Mouse (Mus musculus): ENCODE results near the gene Ak1. TPM values are rescaled to one million over a fixed set of nuclear protein-coding genes. Genes with fewer than 3 reads are reported as not detected.

Ak1 gene
- polyA plus RNA-seq, 1 experiment from 2014 or later: 68.9 TPM

- ATAC-seq (ENCODE audit: low FRiP score): no peak
- Histone ChIP-seq H3K36me3 (no peaks in the 10 kb centered on the region), H3K27me3 (peaks cover 19% of the 10 kb centered on the region; the same call in 1 of the 2 replicates), H3K4me1 (replicated peaks) (peaks cover 28% of the 10 kb centered on the region), H3K9ac (no peak overlapping the region), H3K4me2 (no peak overlapping the region), H3K27ac (no peak overlapping the region), H3K4me3 (no peak overlapping the region), H3K9me3 (no peaks in the 10 kb centered on the region)
- 49% methylated on average over 10 of the region's 10 CpGs for WGBS
Observed at GRCm38 (mm10) chr2:32604631-32605030, 16.9 kb upstream of the Ak1 start.

GRCm38 (mm10) chr2:32606161-32607142 is 15.1 kb upstream of the Ak1 start:
- peak overlapping the region; percentile 85 for H3K9ac ChIP-seq
- H3K36me3 ChIP-seq: no peaks in the 10 kb centered on the region
- H3K27me3 ChIP-seq: peaks cover 19% of the 10 kb centered on the region; the same call in 1 of the 2 replicates
- peak; percentile 83 for ATAC-seq (ENCODE audit: low FRiP score)
- no peak overlapping the region for H3K27ac ChIP-seq
- H3K9me3 ChIP-seq: no peaks in the 10 kb centered on the region
- WGBS: 19% methylated on average over 31 of the region's 55 CpGs
- peak overlapping the region; percentile 89 for H3K4me2 ChIP-seq
- peak overlapping the region; percentile 76 for H3K4me3 ChIP-seq
- peaks cover 38% of the 10 kb centered on the region for H3K4me1 ChIP-seq (replicated peaks)

- peaks cover 38% of the 10 kb centered on the region for H3K4me1 ChIP-seq (replicated peaks)
- H3K4me3 ChIP-seq: peak overlapping the region; percentile 76
- peaks cover 19% of the 10 kb centered on the region; the same call in 1 of the 2 replicates for H3K27me3 ChIP-seq
- WGBS: 8% methylated on average over 34 of the region's 34 CpGs
- peak overlapping the region; percentile 85 for H3K9ac ChIP-seq
- H3K36me3 ChIP-seq: peaks cover 4% of the 10 kb centered on the region
- H3K27ac ChIP-seq: no peak overlapping the region
- H3K9me3 ChIP-seq: no peaks in the 10 kb centered on the region
- peak overlapping the region; percentile 89 for H3K4me2 ChIP-seq
- ATAC-seq (ENCODE audit: low FRiP score): peak; percentile 50
Observed at GRCm38 (mm10) chr2:32607262-32607947, 14.2 kb upstream of the Ak1 start.

GRCm38 (mm10) chr2:32608141-32608777 is 13.3 kb upstream of the Ak1 start:
- 10% methylated on average over 25 of the region's 25 CpGs for WGBS
- H3K4me2 ChIP-seq: peak overlapping the region; percentile 89
- H3K36me3 ChIP-seq: peaks cover 6% of the 10 kb centered on the region
- peaks cover 34% of the 10 kb centered on the region for H3K4me1 ChIP-seq (replicated peaks)
- peaks cover 19% of the 10 kb centered on the region; the same call in 1 of the 2 replicates for H3K27me3 ChIP-seq
- peak; percentile 22; the same call in 1 of the 2 replicates for ATAC-seq (ENCODE audit: low FRiP score)
- no peaks in the 10 kb centered on the region for H3K9me3 ChIP-seq
- peak overlapping the region; percentile 46; the same call in 1 of the 2 replicates for H3K9ac ChIP-seq
- H3K4me3 ChIP-seq: peak overlapping the region; percentile 76
- H3K27ac ChIP-seq: no peak overlapping the region

DNA sequence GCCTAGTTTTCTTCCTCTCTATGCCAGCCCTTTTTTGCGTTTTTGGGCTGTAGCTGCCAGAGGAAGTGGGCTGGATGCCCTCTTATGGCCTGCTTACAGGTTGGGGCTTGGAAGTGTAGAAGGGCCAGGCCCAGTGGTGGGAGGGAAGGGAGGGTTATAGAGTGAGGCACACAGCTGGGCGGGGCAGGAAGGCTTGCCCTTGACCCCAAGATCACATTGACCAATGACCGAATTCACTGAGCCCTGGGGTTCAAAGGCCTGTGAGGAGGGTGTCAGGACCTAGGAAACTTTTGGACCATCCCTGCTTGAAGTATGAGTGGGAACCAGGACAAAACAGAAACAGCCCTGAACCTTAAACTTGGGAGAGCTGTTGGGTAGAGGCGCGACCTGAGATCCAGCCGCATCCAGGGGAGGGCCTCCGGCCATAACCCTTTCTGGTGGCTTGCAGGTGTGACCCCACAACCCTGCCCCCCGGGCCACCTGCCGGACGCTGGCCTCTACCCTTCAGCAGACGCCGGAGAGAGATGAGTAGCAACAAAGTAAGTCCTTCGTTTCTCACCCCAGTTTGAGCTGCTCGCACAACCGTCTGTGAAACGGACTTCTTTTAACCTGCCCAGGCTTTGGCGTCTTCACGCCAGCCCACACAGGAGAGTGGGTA is 12.7 kb upstream of the Ak1 start:
- whole genome bisulfite sequencing: 39% methylated on average over 18 of the region's 18 CpGs
- H3K27ac ChIP-seq: no peak overlapping the region
- H3K9ac ChIP-seq: peak overlapping the region; percentile 46; the same call in 1 of the 2 replicates
- H3K4me3 ChIP-seq: peak overlapping the region; percentile 76
- H3K27me3 ChIP-seq: peaks cover 19% of the 10 kb centered on the region; the same call in 1 of the 2 replicates
- no peaks in the 10 kb centered on the region for H3K9me3 ChIP-seq
- peaks cover 34% of the 10 kb centered on the region for H3K4me1 ChIP-seq (replicated peaks)
- H3K4me2 ChIP-seq: peak overlapping the region; percentile 89
- ATAC-seq (ENCODE audit: low FRiP score): no peak
- H3K36me3 ChIP-seq: peaks cover 9% of the 10 kb centered on the region

- peaks cover 17% of the 10 kb centered on the region; the same call in 1 of the 2 replicates for H3K27me3 ChIP-seq
- peaks cover 34% of the 10 kb centered on the region for H3K4me1 ChIP-seq (replicated peaks)
- H3K9me3 ChIP-seq: no peaks in the 10 kb centered on the region
- WGBS: 18% methylated on average over 23 of the region's 23 CpGs
- peak overlapping the region; percentile 43 for H3K4me2 ChIP-seq
- H3K27ac ChIP-seq: no peak overlapping the region
- H3K36me3 ChIP-seq: peaks cover 20% of the 10 kb centered on the region
- H3K9ac ChIP-seq: no peak overlapping the region
- peak overlapping the region; percentile 20; the same call in 1 of the 2 replicates for H3K4me3 ChIP-seq
- ATAC-seq (ENCODE audit: low FRiP score): no peak
Observed at GRCm38 (mm10) chr2:32610610-32611229, 10.8 kb upstream of the Ak1 start.

DNA sequence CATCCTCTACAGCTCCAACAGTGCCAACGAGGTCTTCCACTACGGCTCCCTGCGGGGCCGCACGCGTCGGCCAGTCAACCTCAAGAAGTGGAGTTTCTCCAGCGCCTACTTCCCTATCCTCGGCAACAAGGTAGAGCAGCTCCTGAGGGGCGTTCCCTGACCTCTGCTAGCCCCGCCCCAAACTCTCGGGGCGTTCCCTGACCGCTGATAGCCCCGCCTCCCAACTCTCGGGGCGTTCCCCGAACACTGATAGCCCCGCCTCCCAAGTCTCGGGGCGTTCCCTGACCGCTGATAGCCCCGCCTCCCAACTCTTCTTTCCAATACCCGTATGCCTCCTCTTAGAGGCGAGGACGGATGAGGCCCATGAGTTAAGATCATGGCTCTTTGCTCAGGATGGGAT is 9.3 kb upstream of the Ak1 start:
- H3K27ac ChIP-seq: no peak overlapping the region
- no peak overlapping the region for H3K9ac ChIP-seq
- H3K4me1 ChIP-seq (replicated peaks): peaks cover 28% of the 10 kb centered on the region
- peaks cover 12% of the 10 kb centered on the region; the same call in 1 of the 2 replicates for H3K27me3 ChIP-seq
- no peak for ATAC-seq (ENCODE audit: low FRiP score)
- H3K36me3 ChIP-seq: peaks cover 20% of the 10 kb centered on the region
- H3K4me2 ChIP-seq: no peak overlapping the region
- H3K9me3 ChIP-seq: no peaks in the 10 kb centered on the region
- WGBS: 69% methylated on average over 26 of the region's 26 CpGs
- no peak overlapping the region for H3K4me3 ChIP-seq

GRCm38 (mm10) chr2:32617109-32617508 is 4.4 kb upstream of the Ak1 start:
- 82% methylated on average over 1 of the region's 1 CpGs for WGBS
- Histone ChIP-seq H3K4me1 (replicated peaks) (peaks cover 43% of the 10 kb centered on the region), H3K27me3 (no peaks in the 10 kb centered on the region), H3K27ac (no peak overlapping the region), H3K4me2 (no peak overlapping the region), H3K36me3 (peaks cover 23% of the 10 kb centered on the region), H3K9ac (no peak overlapping the region), H3K4me3 (no peak overlapping the region), H3K9me3 (no peaks in the 10 kb centered on the region)
- no peak for ATAC-seq (ENCODE audit: low FRiP score)

- Histone ChIP-seq H3K27ac (no peak overlapping the region), H3K4me1 (replicated peaks) (peaks cover 44% of the 10 kb centered on the region), H3K36me3 (peaks cover 19% of the 10 kb centered on the region), H3K9ac (no peak overlapping the region), H3K4me2 (no peak overlapping the region), H3K4me3 (no peak overlapping the region), H3K27me3 (no peaks in the 10 kb centered on the region), H3K9me3 (no peaks in the 10 kb centered on the region)
- WGBS: 89% methylated on average over 4 of the region's 4 CpGs
- ATAC-seq (ENCODE audit: low FRiP score): no peak
Observed at GRCm38 (mm10) chr2:32617601-32618000, 4.0 kb upstream of the Ak1 start.

GRCm38 (mm10) chr2:32618051-32618450 is 3.5 kb upstream of the Ak1 start:
- 60% methylated on average over 9 of the region's 9 CpGs for WGBS
- H3K4me1 ChIP-seq (replicated peaks): peaks cover 44% of the 10 kb centered on the region
- H3K4me2 ChIP-seq: no peak overlapping the region
- peaks cover 19% of the 10 kb centered on the region for H3K36me3 ChIP-seq
- no peak overlapping the region for H3K27ac ChIP-seq
- ATAC-seq (ENCODE audit: low FRiP score): no peak
- H3K27me3 ChIP-seq: no peaks in the 10 kb centered on the region
- H3K9me3 ChIP-seq: no peaks in the 10 kb centered on the region
- no peak overlapping the region for H3K4me3 ChIP-seq
- no peak overlapping the region for H3K9ac ChIP-seq
